Mouse (Mus musculus) C2C12 (cell line): ENCODE data around the gene Pigk. TPM values are rescaled to one million over a fixed set of nuclear protein-coding genes. Genes with fewer than 3 reads are reported as not detected.
"Not testable (repeated sequence)": the region's sequence is repeated elsewhere in the genome, so short reads cannot be mapped to it uniquely, and the experiment has no call there.

Experiments used
- H3K27me3 ChIP-seq: one replicate; pipeline ENCODE4 v1.6.1; 2011; ENCODE audit not compliant: control insufficient read depth, insufficient read depth, insufficient read length
- H3K36me3 ChIP-seq: one replicate; pipeline ENCODE4 v1.6.1; 2011; ENCODE audit not compliant: control insufficient read depth, insufficient read depth
- H3K4me3 ChIP-seq: one replicate; pipeline ENCODE4 v1.5.1; 2011; ENCODE audit warnings: mild to moderate bottlenecking, control low read depth; ENCODE audit not compliant: poor library complexity, insufficient read depth, severe bottlenecking
- H3K79me2 ChIP-seq: one replicate; pipeline ENCODE4 v1.6.1; 2011; ENCODE audit not compliant: control insufficient read depth, insufficient read depth
- H3K79me3 ChIP-seq: one replicate; pipeline ENCODE4 v1.6.1; 2011; ENCODE audit warnings: low read depth, control low read depth
- H3ac ChIP-seq: one replicate; pipeline ENCODE3; 2011; ENCODE audit warnings: low read depth; ENCODE audit not compliant: control insufficient read depth, insufficient read length
- CEBPB ChIP-seq: IDR thresholded peaks from one replicate; pipeline ENCODE4 v1.6.1; 2011; ENCODE audit warnings: low read depth, mild to moderate bottlenecking, control low read depth, moderate library complexity
- CTCF ChIP-seq: IDR thresholded peaks from one replicate; pipeline ENCODE4 v1.5.1; 2011; ENCODE audit not compliant: control insufficient read depth, insufficient read depth, insufficient read length
- FOSL1 ChIP-seq: IDR thresholded peaks from one replicate; pipeline ENCODE4 v1.8.0; 2011; ENCODE audit warnings: mild to moderate bottlenecking, low read length; ENCODE audit not compliant: poor library complexity, insufficient read depth, severe bottlenecking
- MAX ChIP-seq: IDR thresholded peaks from one replicate; pipeline ENCODE4 v1.6.1; 2011; ENCODE audit warnings: mild to moderate bottlenecking, control low read depth
- MYOD1 ChIP-seq: IDR thresholded peaks from one replicate; pipeline ENCODE4 v1.6.1; 2011; ENCODE audit warnings: low read depth; ENCODE audit not compliant: control insufficient read depth, insufficient read length
- MYOG ChIP-seq: IDR thresholded peaks from one replicate; pipeline ENCODE4 v1.6.1; 2011; ENCODE audit not compliant: control insufficient read depth, insufficient read length; ENCODE audit errors: extremely low read depth
- USF1 ChIP-seq: IDR thresholded peaks from one replicate; pipeline ENCODE4 v1.6.1; 2011; ENCODE audit warnings: low read depth, mild to moderate bottlenecking, control low read depth, moderate library complexity
- polyA plus RNA-seq: library from polyadenylated mRNA; unstranded; fragments of >200 nt; fragmentation: generic; extraction: Trizol; gene quantifications from one replicate; pipeline ENCODE4 v1.2.1, GENCODE M21; 2012; ENCODE audit warnings: missing spikeins

Gene Pigk
- polyA plus RNA-seq, 1 experiment, result 13.1 TPM

DNA sequence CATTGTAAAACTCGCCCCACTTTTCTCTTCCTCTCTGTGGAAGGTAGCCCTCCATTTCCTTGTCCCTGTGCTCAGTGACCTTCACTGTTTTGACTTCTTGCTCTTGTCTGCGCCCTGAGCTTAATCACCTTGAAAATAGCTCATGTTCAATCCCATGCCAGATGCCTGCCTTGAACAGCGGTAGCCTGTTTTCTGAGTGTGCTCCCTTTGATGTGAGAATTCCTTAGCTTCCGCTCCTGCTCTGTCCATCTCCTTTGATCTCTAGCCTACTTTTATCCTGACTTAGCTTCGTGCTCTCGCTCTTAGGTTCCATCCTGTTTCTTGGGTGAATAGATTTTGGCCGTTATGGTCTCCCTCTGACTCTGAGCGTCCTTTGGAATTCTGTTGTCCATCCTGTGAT, 14.6 kb upstream of the Pigk start:
- no peaks in the 10 kb centered on the region for H3K79me2 ChIP-seq
- no peaks in the 10 kb centered on the region for H3K79me3 ChIP-seq
- H3K36me3 ChIP-seq, result no peaks in the 10 kb centered on the region
- TF ChIP-seq USF1, result no peak
- TF ChIP-seq CTCF, result no peak
- TF ChIP-seq MYOG, result no peak
- no peak for TF ChIP-seq MYOD1
- no peak for TF ChIP-seq MAX
- no peak for TF ChIP-seq CEBPB
- TF ChIP-seq FOSL1, result no peak
- H3ac ChIP-seq, result no peak overlapping the region
- peaks cover 11% of the 10 kb centered on the region for H3K27me3 ChIP-seq
- no peak overlapping the region for H3K4me3 ChIP-seq

DNA sequence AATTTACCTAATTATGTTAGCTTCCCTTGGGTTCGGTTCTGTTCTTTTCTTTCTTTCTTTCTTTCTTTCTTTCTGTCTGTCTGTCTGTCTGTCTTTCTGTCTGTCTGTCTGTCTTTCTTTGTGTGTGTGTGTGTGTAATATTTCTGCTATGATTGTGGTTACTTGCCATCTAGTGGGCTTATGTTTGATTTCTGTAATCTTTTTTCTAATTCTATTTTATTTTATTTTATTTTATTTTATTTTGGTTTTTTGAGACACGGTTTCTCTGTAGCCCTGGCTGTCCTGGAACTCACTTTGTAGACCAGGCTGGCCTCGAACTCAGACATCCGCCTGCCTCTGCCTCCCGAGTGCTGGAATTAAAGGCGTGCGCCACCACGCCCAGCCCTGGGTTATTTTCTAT, 12.4 kb upstream of the Pigk start:
- H3K36me3 ChIP-seq, H3K27me3 ChIP-seq, H3ac ChIP-seq, H3K79me2 ChIP-seq, H3K4me3 ChIP-seq, H3K79me3 ChIP-seq: not testable (repeated sequence)

DNA sequence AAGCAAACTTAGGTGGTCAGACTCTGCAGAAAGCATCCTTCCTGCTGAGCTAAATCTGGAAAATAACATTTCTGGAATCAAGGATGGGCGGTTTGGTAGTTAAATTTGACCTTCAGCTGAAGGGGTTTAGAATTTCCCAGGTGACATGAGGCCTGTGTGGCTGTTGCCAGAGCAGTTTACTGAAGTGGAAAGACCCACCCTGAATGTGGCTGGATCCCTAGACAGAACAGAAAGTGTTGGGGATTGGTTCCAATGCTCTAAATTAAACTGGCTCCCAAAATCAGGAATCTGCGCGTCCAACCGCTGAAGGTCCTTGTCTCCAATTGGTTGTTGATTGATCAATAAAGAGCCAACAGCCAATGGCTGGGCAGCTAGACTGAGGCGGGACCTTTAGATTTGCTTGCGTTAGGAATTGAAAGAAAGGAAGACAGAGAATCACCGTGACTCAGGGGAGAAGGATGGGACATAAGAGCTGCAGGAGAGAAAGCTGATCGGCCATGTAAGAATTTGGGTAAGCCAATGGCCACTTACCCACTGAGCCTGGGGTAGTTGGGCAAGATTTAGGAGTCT, 11.5 kb upstream of the Pigk start:
- Histone ChIP-seq H3K36me3 (no peaks in the 10 kb centered on the region), H3K4me3 (no peak overlapping the region)
- TF ChIP-seq MYOG (no peak), MYOD1 (no peak), MAX (no peak), USF1 (no peak), CTCF (no peak), FOSL1 (no peak), CEBPB (no peak)

DNA sequence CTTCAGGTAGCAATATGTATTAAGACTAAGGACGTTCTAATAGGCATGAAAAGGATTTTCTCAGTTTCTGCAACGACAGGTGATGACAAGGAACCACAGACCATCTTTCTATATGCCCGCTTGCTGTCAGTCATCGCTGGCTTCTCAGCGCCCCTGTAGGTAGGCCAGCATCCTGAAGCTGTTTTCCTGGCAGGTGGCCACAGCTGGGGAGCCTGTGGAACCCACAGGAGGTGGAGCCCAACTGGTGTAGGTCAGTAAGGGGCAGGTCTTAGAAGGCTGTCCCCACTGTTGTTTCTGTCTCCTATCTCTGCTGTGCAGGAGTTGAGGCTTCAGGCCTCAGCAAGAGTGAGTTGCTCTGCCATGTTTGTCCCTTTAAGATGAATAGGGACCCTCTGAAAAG, 8.1 kb upstream of the Pigk start:
- Histone ChIP-seq H3ac (no peak overlapping the region), H3K36me3 (no peaks in the 10 kb centered on the region), H3K79me2 (no peaks in the 10 kb centered on the region), H3K27me3 (no peaks in the 10 kb centered on the region), H3K4me3 (no peak overlapping the region), H3K79me3 (no peaks in the 10 kb centered on the region)
- TF ChIP-seq USF1 (no peak), CTCF (no peak), FOSL1 (no peak), CEBPB (no peak), MAX (no peak), MYOD1 (no peak), MYOG (no peak)

More for the DNA sequence above, 11.5 kb upstream of the Pigk start:
- no peaks in the 10 kb centered on the region for H3K79me3 ChIP-seq
- H3K27me3 ChIP-seq, result peaks cover 6% of the 10 kb centered on the region
- H3K79me2 ChIP-seq, result no peaks in the 10 kb centered on the region
- H3ac ChIP-seq, result no peak overlapping the region

DNA sequence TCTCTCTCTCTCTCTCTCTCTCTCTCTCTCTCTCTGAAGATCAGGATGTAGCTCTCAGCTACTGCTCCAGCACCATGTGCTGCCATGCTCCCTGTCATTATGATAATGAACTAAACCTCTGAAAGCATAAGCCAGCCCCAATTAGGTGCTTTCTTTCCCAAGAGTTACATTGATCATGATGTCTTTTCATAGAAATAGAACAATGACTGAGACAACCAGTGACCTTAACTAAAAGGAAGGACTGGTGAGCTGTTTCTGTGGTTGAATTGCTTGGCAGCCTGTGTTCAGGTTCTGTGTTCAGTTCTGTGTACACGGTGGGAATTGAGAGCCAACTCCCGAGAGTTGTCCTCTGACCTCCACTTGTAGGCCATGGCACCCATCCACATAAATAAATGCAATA, 7.0 kb upstream of the Pigk start:
- no peak overlapping the region for H3K4me3 ChIP-seq
- TF ChIP-seq MYOG (no peak), CTCF (no peak), CEBPB (no peak), USF1 (no peak), MAX (no peak), MYOD1 (no peak), FOSL1 (no peak)
- no peak overlapping the region for H3ac ChIP-seq

DNA sequence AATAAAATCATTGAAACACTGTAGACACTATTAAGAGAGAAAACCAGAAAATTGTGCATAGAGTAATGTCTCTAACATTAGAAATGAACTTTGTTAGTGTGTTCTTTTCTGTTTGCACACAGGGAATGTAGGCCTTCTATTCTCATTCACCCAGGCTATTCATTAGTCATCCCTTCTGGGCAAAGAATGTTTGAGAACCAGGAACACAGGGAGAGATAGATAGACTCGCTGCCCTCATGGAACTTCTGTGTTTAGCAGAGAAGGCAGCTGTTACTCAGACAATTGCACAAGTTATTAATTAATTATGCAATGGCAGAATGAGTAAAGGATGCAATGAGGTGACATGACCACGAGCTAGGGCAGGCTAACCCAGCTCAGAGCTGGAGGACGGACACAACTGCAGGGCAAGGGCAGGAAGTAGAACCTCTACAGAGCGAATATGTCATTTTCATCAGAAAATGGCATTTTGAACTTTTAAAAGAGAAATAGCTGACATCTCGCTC, 6.5 kb upstream of the Pigk start:
- TF ChIP-seq FOSL1 (no peak), CTCF (no peak), USF1 (no peak)
- H3K79me3 ChIP-seq, result no peaks in the 10 kb centered on the region
- H3K27me3 ChIP-seq, result no peaks in the 10 kb centered on the region
- no peak overlapping the region for H3K4me3 ChIP-seq
- no peak overlapping the region for H3ac ChIP-seq
- no peaks in the 10 kb centered on the region for H3K79me2 ChIP-seq
- no peaks in the 10 kb centered on the region for H3K36me3 ChIP-seq

More for the DNA sequence above, 7.0 kb upstream of the Pigk start:
- Histone ChIP-seq H3K79me2 (no peaks in the 10 kb centered on the region), H3K36me3 (no peaks in the 10 kb centered on the region), H3K79me3 (no peaks in the 10 kb centered on the region), H3K27me3 (no peaks in the 10 kb centered on the region)
